Mouse (Mus musculus) testis, adult 2 months (tissue): ENCODE results near the gene Chchd3. TPM values are rescaled to one million over a fixed set of nuclear protein-coding genes. Genes with fewer than 3 reads are reported as not detected.

ENCODE experiments used
- H3K27ac ChIP-seq: fragments of 200-500 bp; 2 replicates; pipeline ENCODE4 v1.5.1; 2012; ENCODE audit warnings: low read depth, low read length; ENCODE audit not compliant: control insufficient read depth, insufficient read depth
- H3K27me3 ChIP-seq: fragments of 200-500 bp; 2 replicates; pipeline ENCODE4 v1.6.1; 2012; ENCODE audit warnings: mild to moderate bottlenecking, low read length, moderate library complexity; ENCODE audit not compliant: control insufficient read depth, insufficient read depth
- H3K36me3 ChIP-seq: fragments of 200-500 bp; 2 replicates; pipeline ENCODE4 v1.6.1; 2012; ENCODE audit warnings: mild to moderate bottlenecking, low read length; ENCODE audit not compliant: control insufficient read depth, insufficient read depth
- H3K4me1 ChIP-seq: fragments of 200-500 bp; 2 replicates; pipeline ENCODE4 v1.6.1; 2012; ENCODE audit warnings: low read length; ENCODE audit not compliant: control insufficient read depth, insufficient read depth
- H3K4me3 ChIP-seq: fragments of 200-500 bp; 2 replicates; pipeline ENCODE4 v1.5.1; 2012; ENCODE audit warnings: low read depth, mild to moderate bottlenecking, low read length, moderate library complexity, mixed read lengths; ENCODE audit not compliant: control insufficient read depth
- CTCF ChIP-seq: fragments of 200-500 bp; IDR thresholded peaks from 2 replicates; pipeline ENCODE4 v1.5.1; 2012; ENCODE audit warnings: low read depth, mild to moderate bottlenecking, inconsistent platforms, low read length, moderate library complexity; ENCODE audit not compliant: control insufficient read depth, insufficient read depth, insufficient replicate concordance
- POLR2A ChIP-seq: fragments of 200-500 bp; IDR thresholded peaks from 2 replicates; pipeline ENCODE4 v1.6.1; 2012; ENCODE audit warnings: low read depth, mild to moderate bottlenecking, inconsistent platforms, low read length, moderate library complexity; ENCODE audit not compliant: control insufficient read depth
- polyA plus RNA-seq: library from polyadenylated mRNA; depleted of rRNA; stranded (reverse); fragments of >200 nt; gene quantifications from 2 replicates; pipeline ENCODE4 v1.2.3, GENCODE M21; 2012

The Chchd3 gene
- polyA plus RNA-seq, 1 experiment, result 192 TPM

- TF ChIP-seq CTCF, result no peak
- no peak for TF ChIP-seq POLR2A
- Histone ChIP-seq H3K4me3 (no peak overlapping the region), H3K27ac (no peak overlapping the region), H3K36me3 (no peaks in the 10 kb centered on the region), H3K4me1 (no peaks in the 10 kb centered on the region), H3K27me3 (no peaks in the 10 kb centered on the region)
These were observed 264.2 kb downstream of the Chchd3 start for GRCm38 (mm10) chr6:32795653-32796500.

- no peak overlapping the region for H3K4me3 ChIP-seq
- TF ChIP-seq CTCF (no peak), POLR2A (no peak)
- H3K4me1 ChIP-seq, result no peaks in the 10 kb centered on the region
- no peaks in the 10 kb centered on the region for H3K36me3 ChIP-seq
- H3K27ac ChIP-seq, result no peak overlapping the region
- no peaks in the 10 kb centered on the region for H3K27me3 ChIP-seq
These were observed 266.5 kb downstream of the Chchd3 start for GRCm38 (mm10) chr6:32793575-32793974.

- Histone ChIP-seq H3K4me1 (no peaks in the 10 kb centered on the region), H3K4me3 (no peak overlapping the region)
- TF ChIP-seq CTCF (no peak), POLR2A (no peak)
These were observed 266.9 kb downstream of the Chchd3 start for GRCm38 (mm10) chr6:32793163-32793562.

GRCm38 (mm10) chr6:32790487-32790886 is 269.6 kb downstream of the Chchd3 start:
- TF ChIP-seq POLR2A (no peak), CTCF (no peak)
- Histone ChIP-seq H3K36me3 (no peaks in the 10 kb centered on the region), H3K27me3 (no peaks in the 10 kb centered on the region), H3K4me1 (no peaks in the 10 kb centered on the region), H3K27ac (no peak overlapping the region), H3K4me3 (no peak overlapping the region)

More at GRCm38 (mm10) chr6:32793163-32793562, 266.9 kb downstream of the Chchd3 start:
- no peak overlapping the region for H3K27ac ChIP-seq
- no peaks in the 10 kb centered on the region for H3K36me3 ChIP-seq
- no peaks in the 10 kb centered on the region for H3K27me3 ChIP-seq

- Histone ChIP-seq H3K27me3 (no peaks in the 10 kb centered on the region), H3K4me1 (no peaks in the 10 kb centered on the region), H3K4me3 (no peak overlapping the region), H3K27ac (no peak overlapping the region), H3K36me3 (no peaks in the 10 kb centered on the region)
- TF ChIP-seq CTCF (no peak), POLR2A (no peak)
These were observed 272.7 kb downstream of the Chchd3 start for GRCm38 (mm10) chr6:32787399-32787798.

- no peak overlapping the region for H3K4me3 ChIP-seq
- no peaks in the 10 kb centered on the region for H3K27me3 ChIP-seq
- H3K27ac ChIP-seq, result no peak overlapping the region
- no peaks in the 10 kb centered on the region for H3K4me1 ChIP-seq
- H3K36me3 ChIP-seq, result no peaks in the 10 kb centered on the region
- TF ChIP-seq POLR2A, result no peak
- no peak for TF ChIP-seq CTCF
These were observed 273.9 kb downstream of the Chchd3 start for GRCm38 (mm10) chr6:32786196-32786595.

GRCm38 (mm10) chr6:32783102-32783501 is 277.0 kb downstream of the Chchd3 start:
- TF ChIP-seq CTCF (no peak), POLR2A (no peak)
- Histone ChIP-seq H3K4me1 (peaks cover 7% of the 10 kb centered on the region), H3K36me3 (no peaks in the 10 kb centered on the region), H3K27ac (no peak overlapping the region), H3K27me3 (no peaks in the 10 kb centered on the region), H3K4me3 (no peak overlapping the region)
